Mouse (Mus musculus): ENCODE results near the gene Tagap. TPM values are rescaled to one million over a fixed set of nuclear protein-coding genes. Genes with fewer than 3 reads are reported as not detected.

The Tagap gene
- polyA plus RNA-seq (2015; fragmentation: Nextera tagmentation; extraction: Ambion mirVana): 2.1 and 3.1 TPM in 2 replicates

GRCm38 (mm10) chr17:7925413-7926160, at the start of gene Tagap:
Gene Tagap, plus strand, starts transcription at chr17:7926000.

GRCm38 (mm10) chr17:7945117-7946052, 19.6 kb downstream of the Tagap start, which contains the start of gene Rsph3a:
Gene Rsph3a, plus strand, starts transcription at chr17:7945614.

Other genes with a start within 250 kb of the Tagap start
- 8.7 and 18.8 TPM in 2 replicates for gene Fndc1, start 98.7 kb upstream of the Tagap start, polyA plus RNA-seq (2015; fragmentation: Nextera tagmentation; extraction: Ambion mirVana)
- 24.6 and 27.7 TPM in 2 replicates for gene Rsph3a, start 19.6 kb downstream of the Tagap start, polyA plus RNA-seq (2015; fragmentation: Nextera tagmentation; extraction: Ambion mirVana)
- not detected in 2 replicates for gene Gm49673, start 221.8 kb downstream of the Tagap start, polyA plus RNA-seq (2015; fragmentation: Nextera tagmentation; extraction: Ambion mirVana)
- 25.9 and 29.9 TPM in 2 replicates for gene Rnaset2a, start 222.1 kb downstream of the Tagap start, polyA plus RNA-seq (2015; fragmentation: Nextera tagmentation; extraction: Ambion mirVana)
- 17.1 and 17.2 TPM in 2 replicates for gene Fgfr1op, start 239.5 kb downstream of the Tagap start, polyA plus RNA-seq (2015; fragmentation: Nextera tagmentation; extraction: Ambion mirVana)